Mouse (Mus musculus): ENCODE results near the gene Rab4a. TPM values are rescaled to one million over a fixed set of nuclear protein-coding genes. Genes with fewer than 3 reads are reported as not detected.

Gene Rab4a
- total RNA-seq, 2 experiments from 2014 or later: 42.3 to 42.8 TPM

Other genes starting within 250 kb of the Rab4a start
- gene Rhou, start 152.1 kb upstream of the Rab4a start, total RNA-seq (2021): 10 to 100 TPM; 36.0 to 45.7 TPM
- 10 to 100 TPM; 56.1 to 56.4 TPM for gene Ccsap, start 54.2 kb downstream of the Rab4a start, total RNA-seq (2021)
- 1 to 10 TPM; 6.4 to 7.6 TPM for gene Acta1, start 88.8 kb downstream of the Rab4a start, total RNA-seq (2021)
- gene Nup133, start 143.3 kb downstream of the Rab4a start, total RNA-seq (2021): 10 to 100 TPM; 21.8 to 22.2 TPM
- gene Abcb10, start 177.1 kb downstream of the Rab4a start, total RNA-seq (2021): 10 to 100 TPM; 18.5 to 18.8 TPM
- gene Taf5l, start 215.4 kb downstream of the Rab4a start, total RNA-seq (2021): 10 to 100 TPM; 19.6 to 20.8 TPM
- gene Urb2, start 215.5 kb downstream of the Rab4a start, total RNA-seq (2021): 10 to 100 TPM; 11.8 to 12.5 TPM

Data from layer of hippocampus, postnatal 36 days (tissue).